In genomic region chr5:146584478-146585306, GRCm38 (mm10) we compare ENCODE assay signal across 8 mouse cellular contexts. TPM values are rescaled to one million over a fixed set of nuclear protein-coding genes. Genes with fewer than 3 reads are reported as not detected.
A peak's percentile ranks its signal among the peaks of the same experiment; 100 is the strongest.
DNase-seq lines count a peak whose midpoint lies in the region; ATAC-seq lines count a peak whose summit lies in the region.

Gpr12 (minus strand) TSS chr5:146585239.

- no peaks in the 10 kb centered on the region for H3K36me3 ChIP-seq in kidney, embryonic 15.5 days
- H3K36me3 ChIP-seq in neural tube, embryonic 11.5 days (ENCODE audit: control insufficient read depth, insufficient read depth, low read length) = no peaks in the 10 kb centered on the region

- no peak within 1 kb of the TSS for H3K27ac ChIP-seq in kidney, embryonic 15.5 days
- H3K27ac ChIP-seq in neural tube, embryonic 11.5 days (ENCODE audit: low read depth, low read length) = no peak within 1 kb of the TSS

- peak within 1 kb of the TSS; percentile 60 for H3K4me3 ChIP-seq in kidney, embryonic 15.5 days (replicated peaks)
- peak within 1 kb of the TSS; percentile 43 for H3K4me3 ChIP-seq in neural tube, embryonic 11.5 days (ENCODE audit: low read depth, low read length)

- ATAC-seq in kidney, embryonic 15.5 days (replicated peaks; ENCODE audit: low FRiP score) = peak; percentile 69
- ATAC-seq in neural tube, embryonic 11.5 days (ENCODE audit: insufficient read depth, low FRiP score, low TSS enrichment) = peak; percentile 46; the same call in 1 of the 2 replicates
- no peak for ATAC-seq in inflammation-experienced regulatory T-cells, adult 6 months

- no peaks in the 10 kb centered on the region for H3K9me3 ChIP-seq in kidney, embryonic 15.5 days (replicated peaks)
- H3K9me3 ChIP-seq in neural tube, embryonic 11.5 days (ENCODE audit: control insufficient read depth, low read length) = no peaks in the 10 kb centered on the region

- intact Hi-C loops in left cerebral cortex, postnatal 10 days (cut with DNase I) = loop anchor here (5.0 kb wide), 3 partner anchors 43 to 88 kb away; no protein-coding TSS in a partner anchor

- under 1% methylated on average over 63 of the region's 64 CpGs for WGBS in kidney, embryonic 15.5 days
- under 1% methylated on average over 62 of the region's 64 CpGs for WGBS in neural tube, embryonic 11.5 days

- H3K27me3 ChIP-seq in kidney, embryonic 15.5 days = peaks cover 38% of the 10 kb centered on the region
- peaks cover 56% of the 10 kb centered on the region for H3K27me3 ChIP-seq in neural tube, embryonic 11.5 days (ENCODE audit: control insufficient read depth, insufficient read depth, low read length)

- DNase-seq in kidney, adult 9 months = no peak
- DNase-seq in embryo, embryonic 10.5 days (ENCODE audit: low spot score) = peak; percentile 75
- DNase-seq in frontal cortex, adult 2 months (ENCODE audit: extremely low spot score in 1 of 2, low spot score in 1 of 2) = peak in 1 of 2 experiments; percentile 46
- DNase-seq in left cerebral cortex, postnatal 10 days (ENCODE audit: extremely low spot score in 1 of 2, low spot score in 2 of 2) = peak in 1 of 2 experiments; percentile 58
- peak; percentile 56 for DNase-seq in neural tube, embryonic 11.5 days (ENCODE audit: low spot score)
- no peak for DNase-seq in lung, adult 18-20 months

- peak within 1 kb of the TSS; percentile 97 for H3K4me2 ChIP-seq in kidney, embryonic 15.5 days
- H3K4me2 ChIP-seq in neural tube, embryonic 11.5 days (ENCODE audit: low read depth) = peak within 1 kb of the TSS; percentile 72

- peaks cover 23% of the 10 kb centered on the region for H3K4me1 ChIP-seq in kidney, embryonic 15.5 days
- H3K4me1 ChIP-seq in neural tube, embryonic 11.5 days (ENCODE audit: control insufficient read depth, insufficient read depth, low read length) = no peaks in the 10 kb centered on the region; the same call in 1 of the 2 replicates

- H3K9ac ChIP-seq in kidney, embryonic 15.5 days = peak within 1 kb of the TSS; percentile 43
- H3K9ac ChIP-seq in neural tube, embryonic 11.5 days (ENCODE audit: low read length) = peak within 1 kb of the TSS; percentile 35

RNA-seq across cellular contexts. Expression of gene Gpr12, which starts in this region (rescaled TPM):
- polyA plus RNA-seq in kidney, embryonic 15.5 days (2015; fragmentation: Nextera tagmentation; extraction: Ambion mirVana) = 0.57 and 0.58 TPM in 2 replicates
- polyA plus RNA-seq in frontal cortex, adult 2 months (2012; rRNA removed) = 26.7 and 27.5 TPM in 2 replicates
- total RNA-seq in left cerebral cortex, postnatal 10 days (2021) = 10 to 100 TPM; 48.5 to 58.0 TPM
- 1.2 and 1.7 TPM in 2 replicates for polyA plus RNA-seq in neural tube, embryonic 11.5 days (2014; fragmentation: Nextera tagmentation; extraction: Ambion mirVana)
- not detected for polyA plus RNA-seq in inflammation-experienced regulatory T-cells, adult 6 months (2017; shearing (Covaris generic))

Comparison
In these comparisons a context has a peak if more than half of its experiments do, and no peak if none do; other contexts are left out.
1. RNA of gene Gpr12 (polyA plus RNA-seq): 26.7 to 27.5 TPM in frontal cortex, adult 2 months; 1.2 to 1.7 TPM in neural tube, embryonic 11.5 days, 0.57 to 0.58 TPM in kidney, embryonic 15.5 days and not detected in inflammation-experienced regulatory T-cells, adult 6 months; every median in the first group is over 10 times any median in the second.
2. Peak in ATAC-seq, H3K4me3 ChIP-seq, H3K9ac ChIP-seq and H3K4me2 ChIP-seq in kidney, embryonic 15.5 days; RNA of the gene not detected or under 1 TPM.
3. DNase-seq: peak in embryo, embryonic 10.5 days (single experiment) and neural tube, embryonic 11.5 days (single experiment); none in kidney, adult 9 months (single experiment) and lung, adult 18-20 months (0 of 2).